Mouse (Mus musculus): ENCODE measurements around the gene Pdzd7.

Gene Pdzd7

GRCm38 (mm10) chr19:44984420-44984819, 61.1 kb downstream of the Pdzd7 start:
- DNase-seq (ENCODE audit: low spot score) = no peak

- DNase-seq (ENCODE audit: low spot score) = no peak
Observed at GRCm38 (mm10) chr19:44983366-44983765, 62.2 kb downstream of the Pdzd7 start.

- DNase-seq (ENCODE audit: low spot score) = no peak
Observed at GRCm38 (mm10) chr19:44982477-44983115, 62.9 kb downstream of the Pdzd7 start.

- DNase-seq (ENCODE audit: low spot score) = no peak
Observed at GRCm38 (mm10) chr19:44980787-44981186, 64.7 kb downstream of the Pdzd7 start.

GRCm38 (mm10) chr19:44977148-44977547, 68.4 kb downstream of the Pdzd7 start:
- DNase-seq (ENCODE audit: low spot score) = no peak
